Comparison of ENCODE assay signal across 12 mouse cellular contexts in the genomic region with DNA sequence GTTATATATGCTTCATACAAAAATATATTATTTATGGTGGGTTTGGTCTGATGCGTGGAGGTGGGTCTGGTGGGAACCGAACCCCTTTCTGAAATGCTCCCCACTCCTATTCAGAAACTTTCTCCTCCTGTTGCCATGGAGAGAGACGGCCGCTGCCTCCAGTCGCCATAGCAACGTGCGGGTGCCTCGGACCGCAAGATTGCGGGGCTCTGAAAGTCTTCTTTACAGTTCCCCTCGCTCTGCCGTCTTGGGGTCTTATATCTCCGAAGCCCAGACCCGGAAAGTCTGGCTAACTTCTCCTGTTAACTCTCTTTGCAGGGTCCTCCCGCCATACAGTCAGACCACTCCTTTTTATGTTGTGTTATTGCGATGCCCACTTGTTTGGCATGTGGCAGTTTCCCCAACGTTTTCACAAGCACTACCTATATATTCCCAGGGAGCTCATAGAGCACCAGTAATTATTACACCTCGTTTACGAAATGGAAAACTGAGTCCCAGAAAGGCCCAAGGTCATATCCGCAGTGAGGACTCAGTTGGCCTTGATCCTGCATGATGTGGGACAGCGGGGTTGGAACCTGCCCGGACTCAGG. TPM values are rescaled to one million over a fixed set of nuclear protein-coding genes. Genes with fewer than 3 reads are reported as not detected.
A peak's percentile ranks its signal among the peaks of the same experiment; 100 is the strongest.
DNase-seq lines count a peak whose midpoint lies in the region; ATAC-seq and TF ChIP-seq lines count a peak whose summit lies in the region.
"Had no signal": no experiment of that assay in that cellular context is flagged by ENCODE, and none has a peak within 500 bp of the region (broad histone marks: within the 10 kb centered on the region; RNA-seq: fewer than 3 reads in every experiment).

No protein-coding gene starts in this region.

- no peak for DNase-seq in heart, adult 8-10 months (ENCODE audit: low spot score)
- DNase-seq in brain, embryonic 14.5 days (ENCODE audit: low read depth): peak; percentile 65
- no peak for DNase-seq in testis, postnatal 10 days (ENCODE audit: low spot score)
- DNase-seq in adrenal gland, adult 2 months: no peak

- no peak for TF ChIP-seq CTCF in brain, embryonic 14.5 days (IDR thresholded peaks at IDR 0.05; ENCODE audit: borderline replicate concordance, extremely low read depth, insufficient read depth, insufficient read length)

- peaks cover 18% of the 10 kb centered on the region for H3K4me1 ChIP-seq in heart, embryonic 15.5 days (replicated peaks)
- H3K4me1 ChIP-seq in forebrain, embryonic 16.5 days (replicated peaks; ENCODE audit: control insufficient read depth, insufficient read depth, low read length): peaks cover 42% of the 10 kb centered on the region
- peaks cover 45% of the 10 kb centered on the region for H3K4me1 ChIP-seq in midbrain, embryonic 15.5 days

- peaks cover 90% of the 10 kb centered on the region for H3K27me3 ChIP-seq in heart, embryonic 15.5 days
- H3K27me3 ChIP-seq in forebrain, embryonic 16.5 days (replicated peaks; ENCODE audit: control insufficient read depth, insufficient read depth, low read length): peaks cover 41% of the 10 kb centered on the region
- peaks cover 31% of the 10 kb centered on the region for H3K27me3 ChIP-seq in midbrain, embryonic 15.5 days (replicated peaks)

- ATAC-seq in heart, embryonic 15.5 days (replicated peaks; ENCODE audit: insufficient number of reproducible peaks, insufficient read depth, low FRiP score, low read depth): no peak
- no peak; the same call in 1 of the 2 replicates for ATAC-seq in forebrain, embryonic 16.5 days
- peak; percentile 28; the same call in 1 of the 2 replicates for ATAC-seq in midbrain, embryonic 15.5 days (replicated peaks)
- ATAC-seq in inflammation-experienced regulatory T-cells, adult 6 months: no peak

- WGBS in heart, embryonic 15.5 days: 12% methylated on average over 22 of the region's 22 CpGs
- 4% methylated on average over 22 of the region's 22 CpGs for WGBS in forebrain, embryonic 16.5 days
- 3% methylated on average over 22 of the region's 22 CpGs for whole genome bisulfite sequencing in midbrain, embryonic 15.5 days

- no peak overlapping the region for H3K27ac ChIP-seq in heart, embryonic 15.5 days
- no peak overlapping the region for H3K27ac ChIP-seq in forebrain, embryonic 16.5 days (ENCODE audit: low read length)
- no peak overlapping the region for H3K27ac ChIP-seq in midbrain, embryonic 15.5 days
- H3K27ac ChIP-seq: kidney, postnatal 0 days; macrophage had no signal

- no peaks in the 10 kb centered on the region for H3K9me3 ChIP-seq in heart, embryonic 15.5 days (replicated peaks)
- no peaks in the 10 kb centered on the region for H3K9me3 ChIP-seq in forebrain, embryonic 16.5 days (ENCODE audit: control insufficient read depth, low read length)
- H3K9me3 ChIP-seq in midbrain, embryonic 15.5 days: no peaks in the 10 kb centered on the region
- H3K9me3 ChIP-seq: G1E had no signal

- H3K36me3 ChIP-seq in heart, embryonic 15.5 days: no peaks in the 10 kb centered on the region
- H3K36me3 ChIP-seq in forebrain, embryonic 16.5 days (ENCODE audit: control insufficient read depth, insufficient read depth): no peaks in the 10 kb centered on the region
- H3K36me3 ChIP-seq in midbrain, embryonic 15.5 days (replicated peaks): no peaks in the 10 kb centered on the region
- H3K36me3 ChIP-seq: G1E had no signal

- peak overlapping the region; percentile 54; the same call in 1 of the 2 replicates for H3K4me3 ChIP-seq in heart, embryonic 15.5 days
- H3K4me3 ChIP-seq in forebrain, embryonic 16.5 days (replicated peaks; ENCODE audit: low read length): peak overlapping the region; percentile 68
- peak overlapping the region; percentile 62 for H3K4me3 ChIP-seq in midbrain, embryonic 15.5 days

- H3K9ac ChIP-seq in heart, embryonic 15.5 days: no peak overlapping the region
- H3K9ac ChIP-seq in forebrain, embryonic 16.5 days (replicated peaks; ENCODE audit: low read depth, low read length): peak overlapping the region; percentile 78
- 0 out of 2 replicates have a peak overlapping the region, but pooled peaks have one; percentile 15 for H3K9ac ChIP-seq in midbrain, embryonic 15.5 days

- H3K4me2 ChIP-seq in heart, embryonic 15.5 days: 0 out of 2 replicates have a peak overlapping the region, but pooled peaks have one; percentile 93
- H3K4me2 ChIP-seq in forebrain, embryonic 16.5 days (ENCODE audit: low read length): peak overlapping the region; percentile 98
- H3K4me2 ChIP-seq in midbrain, embryonic 15.5 days: peak overlapping the region; percentile 98

- no peak for TF ChIP-seq POLR2A in brain, embryonic 14.5 days (IDR thresholded peaks at IDR 0.05; ENCODE audit: borderline replicate concordance, extremely low read depth, insufficient read depth, insufficient read length, poor library complexity, severe bottlenecking)

RNA-seq across cellular contexts. Expression of a gene that starts 0.4 kb away (rescaled TPM):
- 0.10 TPM in 1 of 2 replicates, not detected in the other for polyA plus RNA-seq in heart, embryonic 15.5 days (2015; fragmentation: Nextera tagmentation; extraction: Ambion mirVana)
- total RNA-seq in heart, adult 8-10 months (2022): not detected
- polyA plus RNA-seq in brain, embryonic 14.5 days (2012; rRNA removed): 12.3 and 18.5 TPM in 2 replicates
- 23.5 and 25.4 TPM in 2 replicates for polyA plus RNA-seq in forebrain, embryonic 16.5 days (2015; fragmentation: Nextera tagmentation; extraction: Ambion mirVana)
- 17.1 and 17.4 TPM in 2 replicates for polyA plus RNA-seq in midbrain, embryonic 15.5 days (2015; fragmentation: Nextera tagmentation; extraction: Ambion mirVana)
- not detected for polyA plus RNA-seq in inflammation-experienced regulatory T-cells, adult 6 months (2017; shearing (Covaris generic))
- total RNA-seq in adrenal gland, adult 2 months (2021): not detected
- not detected in 2 replicates for polyA plus RNA-seq in adrenal gland, adult 2 months (2012; rRNA removed)
- total RNA-seq: common myeloid progenitor, adult 5-6 weeks had no signal
- polyA plus RNA-seq: G1E, macrophage had no signal

Comparison
In these comparisons a context has a peak if more than half of its experiments do, and no peak if none do; other contexts are left out.
1. RNA of a gene that starts 0.4 kb away (polyA plus RNA-seq): 23.5 to 25.4 TPM in forebrain, embryonic 16.5 days, 12.3 to 18.5 TPM in brain, embryonic 14.5 days and 17.1 to 17.4 TPM in midbrain, embryonic 15.5 days; 0.10 TPM in heart, embryonic 15.5 days, not detected in inflammation-experienced regulatory T-cells, adult 6 months and not detected in adrenal gland, adult 2 months; every median in the first group is over 10 times any median in the second.
2. Peak in every context shown above with its lines, with median percentiles within 50 percentile points of each other: H3K4me2 ChIP-seq and H3K4me3 ChIP-seq.